Mouse (Mus musculus): Measurements from ENCODE around the gene Stk19.

The Stk19 gene

DNA sequence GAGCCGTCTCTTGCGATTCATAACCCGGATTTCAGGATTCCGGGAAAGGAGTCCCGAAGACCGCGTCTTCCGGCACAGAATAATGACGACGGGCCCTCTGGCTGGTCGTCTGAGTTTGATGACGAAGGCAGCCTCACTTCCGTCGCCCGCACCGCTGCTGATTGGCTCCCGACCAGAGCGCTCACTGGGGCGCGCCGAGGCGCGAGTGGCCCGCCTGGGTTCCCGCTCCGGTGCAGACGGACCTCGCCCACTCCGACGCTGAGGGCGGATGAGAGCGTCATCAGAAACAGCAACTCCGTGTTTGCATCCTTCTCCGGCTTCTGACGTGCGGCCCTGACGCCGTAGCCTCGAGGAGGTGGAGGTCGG, at the start of gene Stk19, which contains the start of gene Dxo:
TSS of gene Stk19 (minus strand) at position 90 of the 366 bp plus-strand sequence.
TSS of gene Dxo (plus strand) at position 164 of the 366 bp plus-strand sequence.
- DNase-seq (ENCODE audit: low spot score) = peak; percentile 96

DNA sequence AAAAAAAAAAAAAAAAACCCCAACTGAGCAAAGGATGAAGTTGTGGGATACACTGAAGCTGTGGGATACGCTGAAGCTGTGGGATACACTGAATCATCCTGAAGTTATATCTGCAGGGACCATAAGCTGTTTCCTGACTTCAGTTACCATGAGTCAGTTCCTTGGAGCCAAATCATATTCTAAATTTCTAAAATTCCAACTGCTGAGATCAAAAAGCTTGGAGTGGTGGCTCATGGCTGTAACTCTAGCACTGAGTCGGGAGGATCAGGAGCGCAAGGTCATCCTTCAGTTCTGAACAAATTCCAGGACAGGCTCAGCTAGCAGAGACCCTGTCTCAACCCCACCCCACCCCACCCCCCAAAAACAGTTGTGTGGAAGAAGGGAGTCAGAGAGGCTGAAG, 48.9 kb upstream of the Stk19 start:
- no peak for DNase-seq (ENCODE audit: low spot score)

DNA sequence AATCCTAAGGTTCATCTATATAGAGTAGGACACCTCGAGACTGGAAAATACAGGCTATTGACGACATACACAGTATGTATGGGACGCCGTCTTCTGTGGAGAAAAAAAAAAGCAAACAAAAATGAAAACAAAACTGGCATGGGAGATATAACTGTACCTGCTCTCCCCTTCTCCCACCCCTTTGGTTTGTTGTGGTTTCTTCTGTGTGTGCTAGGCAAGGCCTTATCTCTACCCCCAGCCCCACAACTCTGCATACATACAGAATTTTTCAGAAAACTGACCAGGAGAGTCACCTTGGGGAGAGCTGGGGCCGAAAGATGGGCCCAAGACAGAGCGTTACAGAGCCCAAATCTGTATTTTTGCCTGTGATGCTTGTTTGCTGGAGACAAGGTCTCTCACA, 48.0 kb upstream of the Stk19 start:
- no peak for DNase-seq (ENCODE audit: low spot score)

DNA sequence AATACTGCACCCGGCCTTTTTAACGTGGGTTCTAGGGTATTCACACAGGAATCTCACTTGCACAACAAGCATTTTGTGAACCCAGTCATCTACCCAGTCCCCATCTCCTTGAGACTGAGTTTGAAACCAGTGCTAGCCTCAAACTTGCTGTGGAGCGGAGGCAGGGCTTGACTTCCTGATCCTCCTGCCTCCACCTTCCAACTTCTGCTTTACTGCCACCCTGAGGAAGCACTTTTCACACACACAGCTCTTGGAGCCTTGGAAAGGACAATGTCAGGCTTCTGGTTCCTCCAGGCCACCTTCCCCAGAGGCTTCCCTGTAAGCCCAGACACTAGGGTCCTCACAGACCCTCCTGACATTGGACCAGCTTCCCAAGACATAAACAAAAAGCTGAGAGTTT, 46.6 kb upstream of the Stk19 start:
- no peak for DNase-seq (ENCODE audit: low spot score)

DNA sequence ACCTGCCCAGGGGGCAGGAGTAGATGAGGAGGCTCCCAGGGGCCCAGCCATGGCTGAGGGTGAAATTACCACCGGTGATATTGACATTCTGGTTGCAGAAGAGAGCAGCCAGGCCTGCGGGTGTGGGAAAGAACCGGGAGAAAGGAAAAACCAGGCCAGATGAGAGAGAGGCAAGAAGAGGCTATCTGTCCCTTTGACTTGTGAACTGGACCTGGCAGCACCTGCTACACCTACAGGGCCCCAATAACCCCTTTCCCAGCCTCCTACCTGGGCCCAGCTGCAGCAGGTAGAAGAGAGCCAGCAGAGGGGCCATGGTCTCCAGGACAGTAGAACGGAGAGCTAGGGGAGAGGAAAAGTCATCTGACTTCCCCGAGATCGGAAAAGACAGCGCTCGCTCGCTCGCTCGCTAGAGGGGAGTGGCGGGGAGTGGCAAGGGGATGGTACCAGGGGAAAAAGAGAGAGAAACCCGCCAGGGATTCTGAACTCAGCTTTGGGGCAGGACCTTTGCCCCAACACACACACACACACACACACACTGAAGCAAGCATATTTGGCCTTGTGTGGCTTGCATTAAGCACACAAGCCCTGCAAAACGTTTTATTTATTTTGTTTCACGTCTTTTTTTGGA, 45.1 kb upstream of the Stk19 start, which contains the start of gene Gm20547:
TSS of gene Gm20547 (minus strand) at position 360 of the 628 bp plus-strand sequence.
- peak; percentile 58 for DNase-seq (ENCODE audit: low spot score)

DNA sequence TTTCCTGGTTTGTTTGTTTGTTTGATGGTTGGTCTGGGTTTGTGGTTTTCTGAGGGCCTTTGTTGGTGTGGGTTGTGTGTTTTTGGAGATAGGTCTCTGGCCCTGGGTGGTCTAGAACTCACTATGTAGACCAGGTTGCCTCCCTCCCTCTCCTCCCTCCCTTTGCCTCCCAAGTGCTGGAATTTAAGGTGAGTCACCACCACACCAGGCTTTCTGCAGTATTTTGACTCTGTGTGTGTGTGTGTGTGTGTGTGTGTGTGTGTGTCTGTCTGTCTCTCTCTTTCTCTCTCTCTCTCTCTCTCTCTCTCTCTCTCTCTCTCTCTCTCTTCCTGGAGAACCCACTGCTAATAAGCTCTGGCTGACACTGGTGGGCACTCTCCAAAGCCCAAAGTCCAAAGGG, 44.4 kb upstream of the Stk19 start:
- DNase-seq (ENCODE audit: low spot score) = no peak

DNA sequence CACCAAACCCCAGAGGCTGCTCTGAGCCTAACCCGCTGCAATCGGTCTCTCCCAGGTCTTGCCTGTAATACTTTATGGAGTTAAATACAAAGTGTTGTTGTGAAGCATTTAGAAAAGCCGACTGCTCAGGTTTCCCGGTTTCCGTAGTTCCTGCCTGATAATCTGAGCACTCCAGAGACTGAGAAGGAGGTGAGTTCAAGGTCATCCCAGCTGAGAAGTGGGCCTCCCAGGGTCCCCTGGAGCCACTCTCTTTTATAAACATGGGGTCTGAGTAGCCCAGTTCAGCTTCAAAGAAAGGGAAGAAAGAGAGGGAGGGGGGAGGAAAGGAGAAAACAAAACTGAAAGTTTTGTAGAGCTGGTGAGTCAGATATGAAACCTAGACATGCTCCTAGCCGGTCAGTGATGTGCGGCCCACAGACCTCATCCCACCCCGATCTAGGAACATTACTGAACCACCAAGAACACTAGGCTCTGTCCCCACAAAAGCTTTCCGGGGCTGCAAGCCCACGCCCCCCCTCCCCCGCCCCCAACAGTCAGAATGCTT, 42.7 kb upstream of the Stk19 start, which contains the start of gene Zbtb12:
TSS of gene Zbtb12 (plus strand) at position 148 of the 544 bp plus-strand sequence.
- DNase-seq (ENCODE audit: low spot score) = no peak

DNA sequence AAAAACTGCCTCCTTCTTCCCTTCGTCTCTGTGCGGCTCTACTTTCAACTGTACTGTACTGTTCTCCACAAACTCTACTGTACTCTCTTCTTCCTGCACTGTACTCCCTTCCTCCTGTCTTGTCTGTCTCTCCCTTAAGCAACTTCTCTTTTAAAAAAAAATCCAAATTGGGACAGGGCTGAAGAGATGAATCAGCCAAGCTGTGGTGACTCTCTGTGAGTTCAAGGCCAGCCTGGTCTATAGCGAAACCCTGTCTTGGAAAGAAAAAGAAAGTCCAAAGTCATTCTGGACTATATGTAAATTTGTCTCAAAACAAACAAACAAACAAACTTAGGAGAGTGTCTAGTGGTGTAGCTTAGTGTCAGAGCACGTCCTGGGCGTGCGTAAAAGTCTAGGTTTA, 37.6 kb upstream of the Stk19 start:
- no peak for DNase-seq (ENCODE audit: low spot score)

DNA sequence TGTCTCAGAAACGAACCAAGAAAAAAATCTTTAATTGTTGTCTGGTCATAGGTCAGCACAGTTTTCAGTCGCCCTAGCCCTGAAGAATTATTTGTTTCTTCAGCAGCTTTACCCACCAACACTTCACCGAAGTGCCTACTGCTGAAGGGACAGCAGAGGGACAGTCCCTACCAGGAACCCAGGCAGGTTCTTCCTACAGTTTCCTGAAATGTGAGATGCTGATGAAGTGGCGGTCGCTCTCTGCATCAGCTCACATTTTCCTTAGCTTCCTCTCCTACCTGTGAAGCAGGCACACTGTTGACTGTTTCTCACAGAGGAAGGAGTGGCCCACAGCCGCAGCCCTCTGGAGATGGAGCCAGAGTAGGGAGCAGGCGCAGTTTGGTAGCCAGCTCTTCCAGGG, 29.2 kb upstream of the Stk19 start:
- DNase-seq (ENCODE audit: low spot score) = no peak

DNA sequence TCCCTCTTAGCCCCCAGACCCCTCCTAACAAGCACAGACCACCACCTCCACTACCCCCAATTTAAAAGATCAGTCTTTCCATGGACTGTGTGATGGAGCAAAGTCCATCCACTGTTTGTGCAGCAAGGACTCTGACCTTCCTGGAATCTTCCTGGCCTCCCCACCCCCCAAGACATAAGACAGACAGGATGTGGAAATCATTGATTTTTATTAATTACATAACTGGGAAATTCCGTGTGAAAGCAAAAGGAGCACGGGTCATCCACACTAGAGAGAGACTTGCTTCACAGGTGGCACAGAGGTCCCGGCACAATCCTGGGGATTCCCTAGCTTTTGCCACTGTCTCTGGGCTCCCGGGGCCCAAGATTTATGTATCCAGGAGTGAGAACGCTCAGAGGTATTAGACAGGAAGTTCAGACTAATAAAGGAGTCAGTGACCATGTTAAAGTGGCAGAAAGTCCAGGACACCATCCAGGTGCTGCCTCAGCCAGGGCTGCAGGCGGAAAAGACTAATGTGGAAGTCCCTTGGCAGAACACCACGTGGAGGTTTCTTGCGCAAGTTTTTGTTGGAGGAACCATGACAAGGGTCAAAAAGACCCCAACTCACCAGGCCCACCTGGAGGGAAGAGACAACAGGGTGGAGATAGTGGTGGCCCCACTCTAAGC, 25.8 kb upstream of the Stk19 start, which contains the start of gene Cfb:
TSS of gene Cfb (minus strand) at position 103 of the 666 bp plus-strand sequence.
- DNase-seq (ENCODE audit: low spot score) = peak; percentile 84

DNA sequence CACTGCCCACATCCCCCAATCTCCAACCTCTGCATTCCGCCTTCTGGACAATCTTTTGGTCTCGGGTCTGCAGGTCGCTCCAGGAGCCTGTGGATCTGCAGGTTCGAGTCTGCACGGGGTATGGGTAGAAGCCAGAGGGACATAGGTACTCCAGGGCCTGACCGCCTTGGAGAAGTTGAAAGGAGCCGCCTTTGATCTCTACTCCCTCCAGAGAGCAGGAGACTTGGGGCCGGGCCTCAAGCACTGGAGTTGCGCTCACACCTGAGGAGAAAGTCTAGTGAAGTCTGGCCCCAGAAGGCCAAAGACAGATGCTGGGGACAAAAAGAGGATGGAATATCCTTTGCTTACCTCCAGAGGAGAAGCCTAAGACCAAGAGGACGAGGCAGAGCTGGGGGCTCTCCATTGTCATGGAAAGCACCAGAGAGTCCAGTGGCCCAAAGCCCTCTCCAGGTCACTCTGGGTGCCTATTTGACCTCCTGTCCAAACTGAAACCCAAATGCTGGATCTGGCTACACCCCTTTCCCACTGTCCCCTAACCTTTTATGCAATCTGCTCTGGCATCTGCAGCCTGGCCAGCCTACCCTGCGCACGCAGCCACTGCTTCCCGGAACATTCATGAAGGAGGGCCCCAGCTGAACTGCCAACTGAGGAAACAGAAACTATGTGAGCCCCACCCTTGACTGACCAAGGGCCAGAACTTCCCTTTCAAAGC, 25.1 kb upstream of the Stk19 start:
- DNase-seq (ENCODE audit: low spot score) = no peak

DNA sequence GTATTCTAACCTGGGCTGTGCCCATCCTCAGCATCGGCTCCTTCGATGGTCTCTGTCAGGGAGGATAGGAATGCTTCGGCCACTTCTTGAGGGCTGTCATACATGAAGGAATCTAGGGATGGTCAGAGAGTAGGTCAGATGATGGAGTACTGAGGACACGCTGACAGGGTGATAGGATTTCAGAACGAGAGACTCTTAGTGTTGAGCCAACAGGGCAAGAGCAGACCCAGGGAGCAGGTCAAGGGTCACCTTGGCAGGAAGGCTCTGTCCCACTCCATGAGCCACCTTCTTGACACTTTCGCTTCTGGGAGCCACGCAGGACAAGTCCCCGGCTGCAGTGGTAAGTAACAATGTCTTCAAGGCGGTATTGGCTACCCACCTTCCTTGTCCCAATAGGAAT, 23.8 kb upstream of the Stk19 start:
- DNase-seq (ENCODE audit: low spot score) = no peak

DNA sequence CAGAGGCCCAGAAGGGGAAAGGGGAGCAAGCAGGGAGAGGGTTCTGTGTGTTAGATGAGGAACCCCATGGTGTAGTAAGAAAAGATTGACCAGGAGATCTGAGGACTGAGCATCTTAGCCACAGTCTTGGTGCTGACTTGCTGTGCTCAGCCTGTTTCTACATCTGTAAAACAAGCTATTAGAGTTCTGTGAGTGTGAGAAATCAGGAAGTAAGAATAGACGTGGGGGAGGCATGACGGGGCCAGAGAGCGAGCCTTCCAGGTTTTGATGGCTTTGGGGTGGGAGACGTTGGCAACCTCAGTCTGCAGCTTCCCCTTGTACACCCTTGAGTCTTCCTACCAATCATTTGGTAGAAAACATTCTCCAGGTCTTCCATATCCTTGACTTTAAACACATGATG, 21.9 kb upstream of the Stk19 start:
- DNase-seq (ENCODE audit: low spot score) = no peak

DNA sequence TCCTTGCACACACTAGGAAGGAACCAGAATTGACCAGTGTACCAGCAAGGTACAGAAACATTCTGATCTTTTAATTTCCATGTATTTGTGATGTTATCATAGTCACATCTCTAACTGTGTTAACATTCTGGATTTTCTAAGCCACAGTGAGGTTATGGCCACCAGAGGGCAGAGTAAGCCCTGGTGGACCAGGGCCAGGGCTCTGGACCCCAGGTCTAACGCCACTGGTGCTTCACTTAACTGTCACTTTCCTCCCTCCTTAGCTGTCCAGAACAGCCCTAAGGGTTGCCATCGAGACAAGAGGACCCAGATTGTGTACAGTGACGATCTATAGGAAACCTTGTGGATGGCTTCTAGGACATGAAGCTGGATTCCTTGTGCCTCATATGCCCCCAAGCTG, 19.1 kb upstream of the Stk19 start:
- no peak for DNase-seq (ENCODE audit: low spot score)

DNA sequence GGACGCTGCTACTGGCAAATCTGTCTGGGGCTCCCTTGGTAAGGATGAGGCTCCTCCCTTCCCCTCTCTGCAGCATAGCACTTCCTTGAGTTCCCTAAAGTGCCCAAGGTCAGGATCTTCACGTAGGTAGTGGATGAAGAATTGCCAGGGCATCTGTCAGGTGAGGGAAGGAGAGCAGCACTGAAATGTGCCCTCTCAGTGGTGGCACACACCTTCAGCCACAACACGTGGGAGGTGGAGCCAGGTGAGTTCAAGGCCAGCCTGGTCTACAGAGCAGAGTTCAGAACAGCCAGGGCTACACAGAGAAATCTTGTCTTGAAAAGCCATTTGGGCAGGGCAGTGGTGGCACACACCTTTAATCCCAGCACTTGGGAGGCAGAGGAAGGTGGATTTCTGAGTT, 18.0 kb upstream of the Stk19 start:
- no peak for DNase-seq (ENCODE audit: low spot score)

DNA sequence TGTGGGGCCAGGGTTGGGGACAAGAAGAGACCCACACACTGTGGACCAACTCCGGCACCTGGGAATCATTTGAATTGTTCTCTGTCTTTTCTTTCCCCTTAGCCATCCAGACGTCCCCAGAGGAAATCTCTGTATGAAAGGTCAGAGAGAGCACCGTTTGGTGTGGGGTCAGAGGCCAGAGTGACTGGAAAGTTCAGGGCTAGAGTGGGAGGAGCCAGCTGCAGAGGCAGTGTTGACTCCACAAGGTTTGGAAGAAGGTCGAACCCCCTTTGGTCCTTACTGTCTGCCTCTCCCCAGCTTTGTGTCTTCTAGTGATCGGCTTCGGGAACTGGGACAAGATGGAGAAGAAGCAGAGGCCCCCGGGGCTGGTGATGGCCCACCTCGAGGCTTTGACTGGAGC, 16.8 kb upstream of the Stk19 start:
- DNase-seq (ENCODE audit: low spot score) = peak; percentile 58

DNA sequence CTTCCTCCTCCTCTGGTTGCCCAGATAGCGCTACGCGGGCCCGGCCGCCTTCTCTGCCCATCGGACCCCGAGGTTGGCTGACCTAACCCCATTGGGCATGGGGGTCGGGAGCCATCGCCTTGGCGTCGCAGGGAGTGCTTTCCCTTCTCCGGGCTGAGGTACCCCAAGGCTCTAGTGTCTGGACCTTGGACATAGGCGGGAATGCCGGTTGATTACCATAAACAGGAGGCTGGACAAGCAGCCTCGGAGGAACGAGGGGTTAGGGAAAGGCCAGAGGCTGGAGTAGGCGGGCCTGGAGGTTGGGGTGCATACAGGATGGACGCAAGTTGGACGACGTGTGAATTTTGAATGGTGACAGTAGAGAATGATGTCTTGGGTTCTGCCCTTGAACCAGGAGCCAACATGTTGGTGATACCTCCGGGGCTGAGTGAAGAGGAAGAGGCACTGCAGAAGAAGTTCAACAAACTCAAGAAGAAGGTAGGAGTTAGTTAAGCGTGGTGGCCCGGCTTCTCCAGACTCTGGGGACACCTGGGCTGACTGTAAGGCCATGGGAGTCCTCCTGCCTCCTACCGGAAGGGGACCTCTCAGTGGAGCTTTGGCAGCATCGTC, 13.9 kb upstream of the Stk19 start:
- DNase-seq (ENCODE audit: low spot score) = no peak

DNA sequence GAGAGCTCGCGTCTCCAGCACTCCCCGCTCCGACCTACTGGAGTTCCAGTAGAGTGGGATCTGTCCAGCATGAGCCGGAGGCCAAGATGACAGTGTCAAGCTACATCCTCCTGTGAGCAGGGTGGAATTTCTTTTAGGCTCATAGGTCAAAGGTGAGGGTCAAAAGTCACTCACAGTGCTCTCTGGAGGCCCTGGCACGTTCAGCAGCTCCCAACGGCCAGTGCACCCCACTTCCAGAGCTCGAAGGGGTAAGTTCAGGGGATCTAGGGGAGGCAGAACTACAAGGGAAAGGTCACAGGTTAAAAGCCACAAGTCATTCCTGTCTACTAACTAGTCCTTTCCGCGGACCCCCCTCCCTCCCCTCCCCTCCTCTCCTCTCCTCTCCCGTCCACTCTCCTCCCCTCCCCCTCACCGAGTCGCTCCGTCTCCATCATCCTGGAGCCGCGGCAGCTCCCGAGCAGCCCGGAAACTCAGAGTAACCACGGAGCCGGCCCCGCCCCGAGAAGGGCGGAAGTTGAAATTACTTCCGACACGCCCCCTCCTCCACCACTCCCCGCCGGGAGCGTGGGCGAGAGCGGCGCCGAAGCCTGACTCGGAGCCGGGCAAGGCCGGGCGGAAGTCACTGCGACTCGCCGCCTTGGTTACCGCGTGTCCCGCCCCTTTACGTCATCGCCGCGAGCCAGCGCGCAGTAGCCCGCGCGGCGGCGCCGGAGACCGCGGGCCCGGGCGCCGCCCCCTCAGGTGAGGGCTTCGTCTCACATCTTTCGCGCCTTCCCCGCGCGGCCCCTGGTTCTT, 13.2 kb upstream of the Stk19 start, which contains the start of the genes Skiv2l and Nelfe:
TSS of gene Skiv2l (minus strand) at position 489 of the 795 bp plus-strand sequence.
TSS of gene Nelfe (plus strand) at position 670 of the 795 bp plus-strand sequence.
- DNase-seq (ENCODE audit: low spot score) = peak; percentile 97

DNA sequence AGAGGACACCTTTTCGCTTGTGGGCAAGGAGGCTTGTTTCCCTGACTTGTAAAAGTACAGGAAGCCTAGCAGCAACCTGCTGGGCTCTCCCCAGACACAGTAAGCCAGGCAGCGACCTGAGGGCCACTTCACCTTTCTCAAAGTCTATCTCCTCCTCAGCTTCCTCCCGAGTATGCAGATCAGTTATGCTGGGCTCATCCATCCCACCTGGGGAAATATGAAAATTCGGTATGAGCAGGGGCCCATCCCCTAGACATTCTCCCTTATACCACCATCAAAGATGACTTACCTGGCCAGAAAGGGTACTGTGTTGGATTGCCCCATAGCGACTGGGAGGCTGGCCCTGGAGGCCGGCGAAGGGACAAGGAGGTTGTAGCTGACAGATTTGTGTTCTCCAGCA, 10.9 kb upstream of the Stk19 start:
- DNase-seq (ENCODE audit: low spot score) = no peak

DNA sequence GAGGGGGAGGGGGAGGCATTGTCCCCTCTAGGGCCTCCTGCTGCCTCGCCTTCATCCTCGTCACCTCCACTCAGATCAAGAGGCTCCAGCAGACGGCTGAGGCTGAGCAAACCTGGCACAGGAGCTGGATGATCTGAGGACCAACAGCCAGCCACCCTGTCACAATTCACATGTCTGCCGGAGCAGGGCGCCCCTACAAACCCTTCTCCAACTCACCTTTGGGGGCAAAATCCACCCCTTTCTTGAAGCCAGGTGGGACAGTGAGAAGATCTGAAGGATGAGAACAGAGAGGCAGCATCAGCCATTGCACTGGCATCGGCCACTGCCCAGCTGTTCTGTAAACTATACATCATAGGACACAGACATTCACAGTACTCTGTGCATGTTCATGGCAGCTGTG, 10.4 kb upstream of the Stk19 start:
- no peak for DNase-seq (ENCODE audit: low spot score)

DNA sequence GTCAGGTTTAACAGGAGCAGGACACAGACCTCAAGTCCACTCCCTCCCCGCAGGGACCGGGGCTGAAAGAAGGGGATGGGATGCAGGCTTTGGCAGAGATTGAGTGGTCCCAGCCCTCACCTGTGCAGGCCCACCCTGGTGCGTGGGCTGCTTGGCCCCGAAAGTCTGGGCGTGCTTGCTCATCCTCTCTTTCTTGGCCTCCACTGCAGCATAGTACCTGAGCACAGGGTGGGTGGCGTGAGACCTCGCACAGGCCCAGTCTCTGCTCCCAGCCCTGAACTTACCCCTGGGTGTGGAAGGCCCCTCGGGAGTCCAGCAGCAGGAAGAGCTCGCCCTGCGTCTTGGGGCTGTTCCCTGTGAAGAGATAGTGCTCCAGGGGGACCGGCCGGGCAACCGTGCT, 8.1 kb upstream of the Stk19 start:
- no peak for DNase-seq (ENCODE audit: low spot score)

Data from yolk sac, embryonic 10.5 days (tissue).